Mouse (Mus musculus) cerebellum, adult 11-12 months (tissue): ENCODE results near the gene Ccdc154.

ENCODE experiments used
- DNase-seq: peaks from one replicate; pipeline ENCODE4 v3.0.0; 2022

Ccdc154 gene

DNA sequence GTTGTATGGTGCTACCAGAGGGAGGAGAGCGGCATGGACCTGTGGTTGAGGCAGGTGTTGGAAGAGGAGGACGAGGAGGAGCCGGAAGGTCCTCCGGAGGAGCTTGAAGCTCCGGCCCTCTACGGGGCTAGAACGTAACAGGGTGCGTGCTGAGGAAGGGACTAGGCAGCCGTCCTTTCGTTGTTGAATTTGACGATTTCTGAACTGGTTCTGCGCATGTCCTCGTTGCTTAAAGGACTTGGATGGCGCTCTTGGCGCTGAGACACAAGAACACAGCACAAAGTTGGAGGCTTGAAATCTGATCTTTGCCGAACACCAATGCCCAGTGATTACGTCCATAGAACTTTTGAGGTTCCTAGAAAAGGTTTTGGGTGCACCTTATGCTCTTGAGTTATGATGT is 22.7 kb downstream of the Ccdc154 start:
- DNase-seq, result no peak

DNA sequence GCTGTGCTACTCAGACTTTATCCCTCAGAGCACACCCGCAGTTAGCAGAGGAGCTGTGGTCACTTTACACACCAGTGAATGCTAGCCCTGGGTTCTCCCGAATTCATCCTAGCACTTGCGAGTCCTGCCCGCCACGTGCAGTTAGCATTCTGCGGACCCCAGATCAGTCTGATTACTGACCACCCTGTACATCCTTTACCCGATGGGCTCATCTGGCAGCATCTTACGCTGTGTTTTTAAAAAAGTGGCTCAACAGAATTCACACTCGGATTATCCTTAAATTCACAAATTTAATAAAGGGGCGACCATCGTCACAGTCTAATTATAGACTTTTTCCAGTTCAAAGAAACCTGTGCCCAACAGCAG is 25.5 kb downstream of the Ccdc154 start:
- no peak for DNase-seq

DNA sequence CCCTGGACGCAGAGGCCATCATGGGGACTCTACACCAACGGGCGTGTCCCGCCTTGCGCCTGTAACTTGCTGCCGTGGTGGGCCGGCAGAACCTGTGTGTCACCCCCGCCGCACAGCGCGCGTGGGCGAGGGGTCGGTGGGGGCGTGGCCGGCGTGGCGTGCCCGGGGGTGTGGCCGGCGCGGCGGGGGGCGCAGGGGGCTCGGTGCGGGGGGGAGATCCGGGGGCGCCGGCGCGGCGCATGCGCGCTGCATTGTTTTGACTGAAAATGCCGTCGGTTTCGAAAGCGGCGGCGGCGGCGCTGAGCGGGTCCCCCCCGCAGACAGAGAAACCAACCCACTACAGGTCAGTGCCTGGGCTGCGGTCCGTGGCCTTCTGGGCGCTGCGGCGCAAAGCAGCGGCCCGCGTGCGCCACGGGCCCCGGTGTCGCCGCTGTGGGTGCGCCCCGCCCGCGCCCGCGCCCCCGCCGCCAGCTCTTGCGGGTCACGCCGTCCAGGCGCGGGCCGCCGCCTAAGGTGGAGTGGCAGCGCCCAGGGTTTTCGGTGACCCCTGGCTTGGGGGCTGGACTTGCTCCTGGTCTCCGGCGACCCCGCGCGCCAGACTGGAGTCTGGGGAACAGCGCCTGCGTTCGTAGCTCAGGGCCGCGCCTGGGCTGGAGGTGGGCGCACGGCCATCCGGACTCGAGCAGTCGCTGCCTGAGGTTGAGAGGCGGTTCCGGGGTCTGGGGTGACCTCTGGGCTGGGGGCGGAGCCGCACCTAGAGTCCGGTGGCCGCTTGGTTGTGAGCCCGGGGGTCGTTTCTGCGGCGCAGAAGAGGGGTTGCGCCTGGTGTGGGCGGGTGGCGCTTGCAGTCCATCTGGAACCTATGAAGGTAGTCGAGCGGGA is 26.1 kb downstream of the Ccdc154 start, which contains the start of gene Unkl:
TSS of gene Unkl (plus strand) at position 248 of the 882 bp plus-strand sequence.
- DNase-seq, result peak; percentile 57

DNA sequence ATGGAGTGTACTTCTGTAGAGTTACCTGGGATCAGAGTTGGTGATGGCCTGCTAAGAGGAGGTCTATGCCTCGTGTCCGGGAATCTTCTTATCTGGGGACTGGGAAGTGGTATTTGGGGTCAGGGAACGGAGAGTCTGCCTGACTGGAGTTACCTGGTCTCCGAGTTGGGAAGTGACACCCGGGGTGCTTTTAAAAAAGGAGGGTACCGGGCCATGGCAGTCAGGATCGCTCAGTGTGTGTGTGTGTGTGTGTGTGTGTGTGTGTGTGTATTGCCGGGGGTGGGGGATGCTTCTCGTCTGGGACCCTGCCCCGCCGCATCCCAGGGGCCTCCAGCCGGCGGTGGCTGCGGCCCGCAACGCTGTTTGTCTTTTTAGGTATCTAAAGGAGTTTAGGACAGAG is 26.8 kb downstream of the Ccdc154 start:
- no peak for DNase-seq

DNA sequence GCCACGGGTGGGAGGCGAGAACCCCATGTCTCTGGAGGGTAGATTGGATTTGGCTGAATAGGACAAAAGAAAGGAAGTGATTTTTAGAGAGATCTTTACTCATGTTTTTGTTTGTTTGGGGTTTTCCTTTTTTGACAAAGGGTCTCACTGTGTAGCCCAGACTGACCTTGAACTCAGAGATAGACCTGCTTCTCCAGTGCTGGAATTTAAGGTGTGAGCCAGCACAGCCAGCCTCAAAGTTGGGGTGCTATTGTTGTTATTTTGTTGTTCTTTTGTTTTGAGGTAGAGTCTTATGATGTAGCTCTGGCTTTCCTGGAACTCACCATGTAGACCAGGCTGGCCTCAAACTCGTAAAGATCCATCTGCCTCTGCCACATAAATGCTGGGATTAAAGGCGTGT is 40.1 kb downstream of the Ccdc154 start:
- no peak for DNase-seq

DNA sequence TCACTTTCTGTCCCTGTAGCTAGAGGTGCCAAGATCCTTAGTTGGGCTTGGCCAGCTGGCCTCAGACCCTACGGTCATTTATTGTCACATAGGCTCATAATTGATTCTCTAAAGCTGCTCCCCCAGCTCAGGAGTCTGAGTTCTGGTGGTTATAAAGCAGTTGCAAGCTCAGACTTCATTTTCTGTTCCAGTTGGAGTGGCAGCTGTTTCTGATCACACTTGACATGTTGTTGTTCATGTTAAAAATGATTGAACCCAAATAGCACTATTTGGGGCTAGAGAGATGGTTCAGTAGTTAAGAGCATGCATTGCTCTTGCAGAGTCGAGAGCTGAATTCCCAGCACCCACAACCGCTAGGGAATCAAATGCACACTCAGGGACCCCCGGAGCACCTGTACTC is 47.7 kb downstream of the Ccdc154 start:
- no peak for DNase-seq

DNA sequence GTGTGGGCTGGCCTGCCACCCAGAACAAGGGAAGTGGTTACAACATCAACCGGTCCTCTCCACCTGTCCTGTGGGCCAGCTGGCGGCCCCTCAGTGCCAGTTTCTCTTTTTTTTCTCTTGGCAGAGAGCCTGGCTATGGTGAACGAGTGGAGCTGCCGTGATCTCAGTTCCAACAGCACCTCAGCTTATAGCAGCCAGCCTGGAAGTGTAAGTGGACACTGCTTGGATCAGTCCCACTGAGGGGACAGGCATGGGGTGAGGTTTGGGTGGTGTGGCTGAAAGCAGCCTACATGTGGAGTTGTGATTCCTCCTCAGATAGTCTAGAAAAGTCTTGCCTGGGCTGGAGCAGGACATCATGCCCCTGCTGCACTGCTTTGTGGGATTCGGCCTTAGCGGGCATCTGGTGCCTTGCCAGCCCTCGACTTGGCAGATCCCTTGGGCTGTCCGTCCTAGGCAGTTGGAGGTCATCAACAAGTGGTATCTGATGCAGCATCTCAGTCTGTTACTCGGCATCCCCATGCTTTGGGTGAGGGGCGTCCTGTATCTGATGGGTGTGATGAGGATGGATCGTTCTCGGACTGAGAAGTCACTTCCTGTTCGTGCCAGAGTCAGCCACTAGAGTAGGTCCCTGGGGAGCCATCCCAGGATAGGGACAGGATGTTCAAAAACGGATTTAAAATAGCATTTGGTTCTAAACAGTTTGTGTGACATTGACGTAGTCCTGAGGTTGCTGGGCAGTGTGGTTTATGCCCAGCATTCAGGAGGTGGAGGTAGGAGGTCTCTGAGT is 48.6 kb downstream of the Ccdc154 start:
- peak; percentile 91 for DNase-seq

DNA sequence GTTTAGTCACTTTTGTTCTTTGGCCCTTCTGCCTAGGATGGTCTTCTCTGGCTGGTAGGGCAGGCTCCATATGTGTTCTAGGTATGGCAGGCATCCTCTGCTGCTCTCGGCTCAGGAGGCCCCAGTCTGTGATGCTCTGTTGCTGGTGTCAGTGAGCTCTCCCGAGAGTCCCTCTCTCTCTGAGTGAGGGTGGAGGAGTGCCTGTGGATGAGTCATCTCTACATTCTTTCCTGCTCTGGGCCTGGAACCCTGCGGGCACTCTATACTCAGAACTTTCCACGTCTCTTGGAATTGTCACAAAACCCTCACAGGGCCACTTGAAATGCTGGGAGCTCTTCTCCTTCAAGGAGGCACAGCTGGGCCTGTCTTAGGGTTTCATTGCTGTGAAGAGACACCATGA is 49.4 kb downstream of the Ccdc154 start:
- no peak for DNase-seq

DNA sequence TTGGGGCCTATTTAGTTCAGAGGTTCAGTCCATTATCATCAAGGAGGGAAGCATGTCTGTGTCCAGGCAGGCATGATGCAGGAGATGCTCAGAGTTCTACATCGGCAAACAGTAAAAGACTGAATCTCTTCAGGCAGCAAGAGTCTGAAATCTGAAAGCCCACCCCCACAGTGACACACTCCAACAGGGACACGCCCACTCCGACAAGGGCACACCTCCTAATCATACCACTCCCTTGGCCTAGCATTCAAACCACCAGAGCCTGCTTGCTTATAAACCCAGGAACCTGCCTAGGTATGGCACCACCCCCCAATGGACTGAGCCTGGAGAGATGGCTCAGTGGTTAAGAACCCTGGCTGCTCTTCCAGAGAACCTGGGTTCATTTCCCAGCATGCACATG is 53.2 kb downstream of the Ccdc154 start:
- no peak for DNase-seq

DNA sequence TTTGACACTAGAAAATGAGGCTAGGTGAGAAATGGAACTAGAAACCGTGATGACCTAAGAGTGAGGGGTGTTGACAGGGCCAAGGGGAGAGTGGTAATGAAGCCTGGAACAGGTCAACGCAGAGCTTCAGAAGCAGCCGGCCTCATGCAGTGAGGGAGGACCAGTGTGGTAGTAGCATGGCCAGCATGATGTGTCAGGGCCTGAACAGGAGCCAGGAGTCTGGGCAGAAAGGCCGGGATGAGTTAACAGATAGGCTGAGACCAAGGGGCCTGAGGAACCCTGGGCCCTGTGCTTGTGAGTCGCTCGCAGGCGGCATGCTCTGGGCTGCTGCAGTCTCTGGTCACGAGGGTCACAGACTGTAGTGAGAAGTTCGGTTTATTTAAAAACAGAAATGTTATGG is 56.7 kb downstream of the Ccdc154 start:
- DNase-seq, result peak; percentile 57

DNA sequence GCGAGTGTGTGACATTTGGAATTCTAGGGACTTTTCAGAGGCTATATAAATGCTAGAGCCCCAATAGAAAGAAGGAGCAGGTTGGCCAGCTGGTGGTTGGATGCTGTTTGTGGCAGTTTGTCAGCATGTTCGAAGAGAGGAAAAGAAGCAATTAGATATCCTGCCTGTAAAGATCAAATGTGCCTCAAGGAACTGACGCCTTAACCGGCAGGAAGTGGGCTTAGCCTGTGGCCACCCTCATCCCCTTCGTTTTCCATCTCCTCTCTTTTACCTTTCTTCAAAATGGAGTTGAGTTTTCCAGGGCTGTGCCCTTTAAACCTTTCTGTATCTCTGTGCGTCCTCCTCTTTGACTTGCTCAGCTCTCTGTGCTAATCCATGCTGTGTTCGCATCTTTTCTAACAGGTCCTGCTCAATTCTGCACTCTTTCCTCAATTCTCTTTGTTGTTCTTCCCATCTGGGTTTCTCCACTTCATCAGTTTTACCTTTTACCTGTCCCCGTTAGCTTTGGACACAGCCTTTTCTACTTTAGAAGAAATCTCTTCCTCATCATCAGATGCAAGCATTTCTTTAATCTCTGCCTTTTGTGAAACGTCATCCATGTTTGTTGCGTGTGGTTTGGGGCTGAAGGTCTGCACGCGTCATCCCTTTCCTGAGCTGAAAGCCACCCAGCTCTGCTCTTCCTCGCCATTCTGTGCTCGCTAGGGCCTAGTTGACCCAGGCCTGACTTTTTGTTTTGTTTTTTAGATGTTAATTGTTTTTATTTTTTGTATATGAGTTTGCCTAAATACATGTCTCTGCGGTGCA is 57.4 kb downstream of the Ccdc154 start:
- DNase-seq, result no peak

DNA sequence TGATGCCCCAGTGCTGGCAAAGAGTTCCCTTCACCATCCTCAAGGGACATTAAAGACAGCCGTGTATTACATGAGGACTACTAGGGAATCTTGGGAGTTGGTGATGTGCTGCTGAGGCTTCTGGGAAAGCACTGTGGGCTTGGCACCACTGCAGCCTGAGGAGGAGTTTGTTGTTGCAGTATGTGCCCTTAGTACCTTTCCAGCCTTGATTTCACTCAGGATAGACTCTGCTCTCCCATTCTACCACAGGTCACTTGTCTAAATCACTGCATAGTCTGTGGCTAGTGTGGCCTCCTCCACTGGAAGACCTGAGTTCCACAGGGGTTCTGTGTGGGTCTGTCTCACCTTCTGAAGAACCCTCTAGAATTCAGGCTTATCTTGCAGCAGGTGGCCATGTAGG is 58.5 kb downstream of the Ccdc154 start:
- DNase-seq, result peak; percentile 28
